Mouse (Mus musculus): ENCODE data around the gene Gad1. TPM values are rescaled to one million over a fixed set of nuclear protein-coding genes. Genes with fewer than 3 reads are reported as not detected.

Gene Gad1
- polyA plus RNA-seq, 2 experiments, result 0.02 to 0.03 TPM

DNA sequence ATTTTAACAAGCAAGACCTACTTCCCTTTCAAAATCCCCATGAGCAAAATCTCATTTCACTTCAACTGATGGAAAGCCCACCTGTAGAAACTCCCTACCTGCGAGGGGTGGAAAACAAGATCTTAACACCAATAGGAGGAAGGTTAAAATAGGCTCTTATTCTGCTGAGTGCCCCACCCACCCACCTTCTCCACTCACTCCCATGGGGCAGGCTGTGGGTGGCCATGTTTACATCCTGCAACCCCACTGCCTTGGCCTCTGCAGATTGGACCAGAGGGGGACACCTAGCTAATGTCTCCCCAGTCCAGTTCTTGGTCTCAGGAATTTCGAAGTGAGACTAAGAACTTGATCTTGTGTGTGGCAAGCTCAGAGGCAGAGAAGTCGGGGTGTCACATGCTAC lies 77.0 kb downstream of the Gad1 start:
- Histone ChIP-seq H3K36me3 (replicated peaks; ENCODE audit: control insufficient read depth, insufficient read depth, low read depth) (no peaks in the 10 kb centered on the region), H3K4me3 (ENCODE audit: insufficient read depth in 1 of 2, low read depth in 2 of 2, low read length in 2 of 2) (no peak overlapping the region), H3K27ac (no peak overlapping the region), H3K4me1 (replicated peaks; ENCODE audit: control insufficient read depth in 2 of 2, insufficient read depth in 2 of 2, low read length in 1 of 2) (no peaks in the 10 kb centered on the region), H3K9me3 (ENCODE audit: control insufficient read depth, low read length) (no peaks in the 10 kb centered on the region), H3K27me3 (ENCODE audit: control insufficient read depth, insufficient read depth, low read length) (no peaks in the 10 kb centered on the region), H3K9ac (replicated peaks) (no peak overlapping the region), H3K4me2 (ENCODE audit: low read depth) (no peak overlapping the region)
- no peak for TF ChIP-seq CTCF (IDR thresholded peaks at IDR 0.05; ENCODE audit: low read depth)
- TF ChIP-seq EP300 (IDR thresholded peaks at IDR 0.05; ENCODE audit: low read depth), result no peak
- ATAC-seq (ENCODE audit: insufficient read depth) (no peak), DNase-seq (ENCODE audit: low read depth in 3 of 3, low spot score in 3 of 3) (no peak)
- WGBS (ENCODE audit: insufficient replicate concordance), result 43% methylated on average over 3 of the region's 3 CpGs

DNA sequence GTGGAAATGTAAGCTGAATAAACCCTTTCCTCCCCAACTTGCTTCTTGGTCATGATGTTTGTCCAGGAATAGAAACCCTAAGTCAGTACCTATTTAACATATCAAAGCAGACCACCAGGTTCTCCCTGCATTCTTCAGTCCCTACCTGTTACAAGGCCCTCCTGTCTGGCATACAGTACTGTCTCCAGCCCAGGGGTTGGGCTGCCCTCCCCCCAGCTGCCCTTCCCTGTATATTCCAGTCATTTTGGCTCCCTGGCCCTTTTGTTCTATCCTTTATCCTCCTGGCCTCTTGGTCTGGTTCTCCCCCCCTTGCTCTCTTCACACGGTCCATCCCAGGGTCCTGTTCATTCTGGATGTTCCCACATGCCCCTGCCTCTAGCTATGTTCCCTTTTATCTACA lies 78.4 kb downstream of the Gad1 start:
- ATAC-seq (ENCODE audit: insufficient read depth) (no peak), DNase-seq (ENCODE audit: low read depth in 3 of 3, low spot score in 3 of 3) (no peak)
- Histone ChIP-seq H3K9me3 (ENCODE audit: control insufficient read depth, low read length) (no peaks in the 10 kb centered on the region), H3K9ac (replicated peaks) (no peak overlapping the region), H3K4me2 (ENCODE audit: low read depth) (no peak overlapping the region), H3K27me3 (ENCODE audit: control insufficient read depth, insufficient read depth, low read length) (no peaks in the 10 kb centered on the region), H3K27ac (no peak overlapping the region), H3K4me1 (replicated peaks; ENCODE audit: control insufficient read depth in 2 of 2, insufficient read depth in 2 of 2, low read length in 1 of 2) (no peaks in the 10 kb centered on the region), H3K36me3 (replicated peaks; ENCODE audit: control insufficient read depth, insufficient read depth, low read depth) (no peaks in the 10 kb centered on the region), H3K4me3 (ENCODE audit: insufficient read depth in 1 of 2, low read depth in 2 of 2, low read length in 2 of 2) (no peak overlapping the region)
- 60% methylated on average over 1 of the region's 1 CpGs for WGBS (ENCODE audit: insufficient replicate concordance)
- no peak for TF ChIP-seq CTCF (IDR thresholded peaks at IDR 0.05; ENCODE audit: low read depth)
- no peak for TF ChIP-seq EP300 (IDR thresholded peaks at IDR 0.05; ENCODE audit: low read depth)

DNA sequence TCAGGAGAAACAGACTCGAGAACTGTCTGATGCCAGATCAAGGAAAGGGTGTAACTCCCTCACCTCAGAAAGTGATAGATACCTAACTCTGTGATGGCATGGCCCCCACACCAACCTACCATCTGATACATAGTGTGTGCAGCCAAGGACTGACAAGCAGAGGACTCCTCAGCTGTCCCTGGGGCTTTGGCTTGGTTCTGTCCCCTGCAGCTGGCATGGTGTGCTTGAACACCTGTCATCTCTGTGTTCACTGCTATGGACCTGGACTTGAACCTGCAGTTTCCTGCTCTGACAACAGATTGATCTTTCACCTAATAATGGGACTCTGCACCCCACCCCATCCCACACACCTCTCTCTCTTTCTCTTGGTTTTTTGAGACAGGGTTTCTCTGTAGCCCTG lies 79.5 kb downstream of the Gad1 start:
- 52% methylated on average over 1 of the region's 1 CpGs for WGBS (ENCODE audit: insufficient replicate concordance)
- Histone ChIP-seq H3K9me3 (ENCODE audit: control insufficient read depth, low read length) (no peaks in the 10 kb centered on the region), H3K4me1 (replicated peaks; ENCODE audit: control insufficient read depth in 2 of 2, insufficient read depth in 2 of 2, low read length in 1 of 2) (no peaks in the 10 kb centered on the region), H3K4me3 (ENCODE audit: insufficient read depth in 1 of 2, low read depth in 2 of 2, low read length in 2 of 2) (no peak overlapping the region), H3K27ac (no peak overlapping the region), H3K9ac (replicated peaks) (no peak overlapping the region), H3K27me3 (ENCODE audit: control insufficient read depth, insufficient read depth, low read length) (no peaks in the 10 kb centered on the region), H3K4me2 (ENCODE audit: low read depth) (no peak overlapping the region), H3K36me3 (replicated peaks; ENCODE audit: control insufficient read depth, insufficient read depth, low read depth) (no peaks in the 10 kb centered on the region)
- DNase-seq (ENCODE audit: low read depth in 3 of 3, low spot score in 3 of 3) (no peak), ATAC-seq (ENCODE audit: insufficient read depth) (no peak)
- TF ChIP-seq CTCF (IDR thresholded peaks at IDR 0.05; ENCODE audit: low read depth) (no peak), EP300 (IDR thresholded peaks at IDR 0.05; ENCODE audit: low read depth) (no peak)

DNA sequence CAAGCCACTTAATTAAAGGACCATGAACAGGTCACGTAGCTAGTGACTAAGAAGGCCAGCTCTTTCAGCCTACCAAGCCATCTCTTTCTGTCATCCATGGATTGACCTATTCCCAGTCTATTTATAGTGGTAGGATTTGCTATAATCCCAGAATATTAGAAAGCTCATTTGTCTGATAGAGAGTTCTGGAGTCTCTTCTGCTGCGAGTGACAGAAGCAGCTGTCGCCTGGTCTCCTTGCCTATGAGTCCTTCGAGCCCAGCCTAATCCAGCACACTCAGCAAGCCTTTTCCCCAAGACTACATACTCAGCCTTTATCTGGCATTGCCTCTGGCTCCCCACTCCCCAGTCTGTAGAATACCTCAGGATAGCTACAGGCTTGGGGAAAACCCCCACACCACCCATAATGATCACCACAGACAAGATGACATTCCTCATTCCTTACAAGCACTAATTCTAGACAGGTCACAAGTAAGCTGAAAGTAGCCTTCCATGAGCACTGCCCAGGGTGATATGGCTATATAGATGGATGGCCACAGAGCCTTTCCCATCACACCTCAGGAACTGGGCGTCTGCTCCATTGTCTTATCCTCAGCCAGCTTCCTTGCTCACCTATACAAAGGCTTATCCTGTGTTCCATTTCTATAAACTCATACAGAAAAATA lies 81.3 kb downstream of the Gad1 start:
- Histone ChIP-seq H3K27me3 (ENCODE audit: control insufficient read depth, insufficient read depth, low read length) (no peaks in the 10 kb centered on the region), H3K9ac (replicated peaks) (no peak overlapping the region), H3K4me2 (ENCODE audit: low read depth) (no peak overlapping the region), H3K27ac (no peak overlapping the region), H3K4me3 (ENCODE audit: insufficient read depth in 1 of 2, low read depth in 2 of 2, low read length in 2 of 2) (no peak overlapping the region), H3K4me1 (replicated peaks; ENCODE audit: control insufficient read depth in 2 of 2, insufficient read depth in 2 of 2, low read length in 1 of 2) (no peaks in the 10 kb centered on the region), H3K36me3 (replicated peaks; ENCODE audit: control insufficient read depth, insufficient read depth, low read depth) (no peaks in the 10 kb centered on the region), H3K9me3 (ENCODE audit: control insufficient read depth, low read length) (no peaks in the 10 kb centered on the region)
- ATAC-seq (ENCODE audit: insufficient read depth), result no peak
- DNase-seq (ENCODE audit: low read depth in 3 of 3, low spot score in 3 of 3), result no peak
- 62% methylated on average over 5 of the region's 5 CpGs for WGBS (ENCODE audit: insufficient replicate concordance)
- TF ChIP-seq EP300 (IDR thresholded peaks at IDR 0.05; ENCODE audit: low read depth) (no peak), CTCF (IDR thresholded peaks at IDR 0.05; ENCODE audit: low read depth) (no peak)

DNA sequence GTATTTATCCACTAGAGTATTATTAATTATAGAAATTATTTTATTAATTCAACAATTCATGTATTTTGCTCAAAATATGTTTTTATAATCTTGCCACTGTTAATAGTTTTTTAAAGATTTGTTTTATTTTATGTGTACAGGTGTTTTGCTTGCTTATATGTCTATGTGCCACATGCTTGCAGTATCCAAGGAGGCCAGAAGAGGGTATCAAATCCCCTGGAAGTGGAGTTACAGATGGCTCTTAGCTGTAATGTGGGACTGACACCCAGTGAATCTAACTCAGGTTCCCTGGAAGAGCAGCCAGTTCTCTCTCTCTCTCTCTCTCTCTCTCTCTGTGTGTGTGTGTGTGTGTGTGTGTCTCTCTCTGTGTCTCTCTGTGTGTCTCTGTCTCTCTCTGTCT lies 88.1 kb downstream of the Gad1 start:
- TF ChIP-seq CTCF (IDR thresholded peaks at IDR 0.05; ENCODE audit: low read depth), result peak; percentile 4; the same call in 1 of the 2 replicates
- no peak for TF ChIP-seq EP300 (IDR thresholded peaks at IDR 0.05; ENCODE audit: low read depth)
- ATAC-seq (ENCODE audit: insufficient read depth), result no peak
- no peaks in the 10 kb centered on the region for H3K9me3 ChIP-seq (ENCODE audit: control insufficient read depth, low read length)
- no peak overlapping the region for H3K27ac ChIP-seq
- no peak overlapping the region for H3K9ac ChIP-seq (replicated peaks)
- H3K36me3 ChIP-seq (replicated peaks; ENCODE audit: control insufficient read depth, insufficient read depth, low read depth), result no peaks in the 10 kb centered on the region
- H3K4me1 ChIP-seq (replicated peaks; ENCODE audit: control insufficient read depth in 2 of 2, insufficient read depth in 2 of 2, low read length in 1 of 2), result no peaks in the 10 kb centered on the region
- no peak overlapping the region for H3K4me2 ChIP-seq (ENCODE audit: low read depth)
- no peak for DNase-seq (ENCODE audit: low read depth in 3 of 3, low spot score in 3 of 3)
- no peak overlapping the region for H3K4me3 ChIP-seq (ENCODE audit: insufficient read depth in 1 of 2, low read depth in 2 of 2, low read length in 2 of 2)
- no peaks in the 10 kb centered on the region for H3K27me3 ChIP-seq (ENCODE audit: control insufficient read depth, insufficient read depth, low read length)

Data from liver, embryonic 14.5 days (tissue).